Mouse (Mus musculus) c-Kit-positive CD71-negative TER-119-negative erythroid progenitor cells, embryonic 14.5 days (primary cell): Measurements from ENCODE around the gene Zic4.

Experiments used
- DNase-seq: peaks from one replicate; pipeline ENCODE4 v3.0.0-alpha.2; 2013; ENCODE audit warnings: low read depth

Gene Zic4

GRCm38 (mm10) chr9:91363814-91364126 is 1.6 kb downstream of the Zic4 start:
- DNase-seq: no peak

- no peak for DNase-seq
These were observed 2.1 kb downstream of the Zic4 start for GRCm38 (mm10) chr9:91364127-91364970.

GRCm38 (mm10) chr9:91364971-91365501 is 2.8 kb downstream of the Zic4 start:
- DNase-seq: no peak

GRCm38 (mm10) chr9:91365664-91366063 is 3.5 kb downstream of the Zic4 start, which contains the start of gene Zic1:
Zic1 (minus strand) TSS chr9:91365810.
- no peak for DNase-seq

DNA sequence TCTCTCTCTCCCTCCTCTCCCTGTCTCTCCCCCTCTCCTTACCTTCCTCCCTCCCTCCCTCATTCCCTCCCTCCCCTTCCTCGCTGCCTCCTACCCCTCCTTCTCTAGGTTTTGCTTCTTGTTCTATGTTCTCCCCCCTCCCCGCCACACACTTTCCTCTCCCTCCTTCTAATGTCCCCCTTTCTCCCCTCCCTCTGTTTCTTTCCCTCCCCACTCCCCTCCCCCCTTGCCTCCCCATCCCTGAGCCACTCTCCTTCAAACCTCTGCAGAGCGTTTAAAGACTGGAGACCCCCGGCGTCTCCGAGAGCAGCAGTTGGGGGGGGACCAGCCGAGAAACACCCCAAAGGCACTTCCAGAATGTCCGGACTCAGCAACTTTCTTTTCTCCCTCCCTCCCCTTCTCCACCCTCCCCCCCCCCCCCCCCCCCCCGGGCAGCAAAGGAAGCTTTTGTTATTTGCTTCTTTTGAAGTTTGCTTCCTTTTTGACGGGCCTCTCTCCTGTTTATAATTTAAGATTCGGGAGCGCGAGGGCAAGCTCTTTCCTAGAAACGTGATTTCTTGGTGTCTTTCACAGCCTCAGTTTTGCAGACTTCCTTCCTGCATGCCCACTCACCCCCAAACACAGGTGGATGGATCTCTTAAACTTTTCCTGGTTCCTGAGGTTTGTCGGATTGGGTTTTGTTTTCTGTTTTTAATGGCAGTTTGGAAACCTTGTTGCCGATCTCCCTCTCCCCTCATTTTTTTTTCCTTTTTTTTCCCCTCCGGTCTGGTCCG is 4.2 kb downstream of the Zic4 start:
- no peak for DNase-seq

DNA sequence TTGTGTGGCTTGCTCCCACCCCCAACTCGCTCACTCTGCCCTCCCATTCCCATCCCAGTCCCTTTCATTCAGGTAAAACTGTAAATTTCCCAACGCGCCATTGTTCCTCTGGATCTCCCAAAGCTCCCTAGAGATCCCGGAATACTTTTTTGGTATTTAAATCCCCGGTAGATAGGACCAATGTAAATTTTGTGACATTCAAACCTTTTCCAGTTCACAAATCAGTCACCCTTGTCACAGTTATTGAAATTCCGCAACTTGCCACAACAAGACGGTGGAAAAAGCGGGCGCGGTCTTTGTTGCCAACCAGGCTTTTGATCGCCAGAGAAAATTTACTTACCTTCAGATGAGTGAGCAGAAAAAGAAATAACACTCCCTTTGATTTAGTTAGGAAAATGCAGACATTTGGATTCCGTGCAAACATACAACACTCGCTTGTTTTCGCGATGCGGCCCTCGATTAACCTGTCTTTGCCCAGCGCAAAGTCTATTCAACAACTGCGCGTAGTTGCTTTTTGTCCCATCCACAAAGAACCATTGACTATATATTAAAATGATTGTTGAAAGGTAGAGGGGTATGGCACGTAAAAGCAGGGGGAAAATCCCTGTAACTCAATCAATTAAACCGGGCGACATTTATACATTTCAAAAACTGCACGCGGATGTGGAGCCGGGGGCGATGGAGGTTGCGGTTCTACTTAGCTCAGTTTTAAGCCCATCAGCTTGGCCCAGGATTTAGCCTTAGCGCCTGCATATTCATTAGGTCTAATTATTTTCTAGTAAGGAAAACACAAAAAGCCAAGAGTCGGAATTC is 5.0 kb downstream of the Zic4 start:
- no peak for DNase-seq

GRCm38 (mm10) chr9:91368150-91368549 is 5.9 kb downstream of the Zic4 start:
- DNase-seq: no peak

DNA sequence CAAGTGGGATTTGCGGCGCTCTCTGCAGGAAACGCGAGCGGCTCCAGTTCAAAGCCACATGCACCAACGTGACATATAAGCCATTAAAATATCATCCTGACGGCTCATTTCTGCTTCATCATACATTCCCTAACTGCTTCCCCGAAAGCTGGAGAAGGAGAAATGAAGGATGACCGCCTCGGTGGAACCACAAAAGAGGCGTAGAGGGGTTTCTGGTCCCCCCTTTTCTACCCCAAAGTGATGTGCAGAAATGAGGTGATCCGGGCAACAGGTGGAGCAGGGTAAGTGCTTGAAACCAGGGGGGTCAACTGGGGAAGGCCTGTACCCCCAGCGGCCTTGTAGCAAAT is 6.7 kb downstream of the Zic4 start:
- no peak for DNase-seq

DNA sequence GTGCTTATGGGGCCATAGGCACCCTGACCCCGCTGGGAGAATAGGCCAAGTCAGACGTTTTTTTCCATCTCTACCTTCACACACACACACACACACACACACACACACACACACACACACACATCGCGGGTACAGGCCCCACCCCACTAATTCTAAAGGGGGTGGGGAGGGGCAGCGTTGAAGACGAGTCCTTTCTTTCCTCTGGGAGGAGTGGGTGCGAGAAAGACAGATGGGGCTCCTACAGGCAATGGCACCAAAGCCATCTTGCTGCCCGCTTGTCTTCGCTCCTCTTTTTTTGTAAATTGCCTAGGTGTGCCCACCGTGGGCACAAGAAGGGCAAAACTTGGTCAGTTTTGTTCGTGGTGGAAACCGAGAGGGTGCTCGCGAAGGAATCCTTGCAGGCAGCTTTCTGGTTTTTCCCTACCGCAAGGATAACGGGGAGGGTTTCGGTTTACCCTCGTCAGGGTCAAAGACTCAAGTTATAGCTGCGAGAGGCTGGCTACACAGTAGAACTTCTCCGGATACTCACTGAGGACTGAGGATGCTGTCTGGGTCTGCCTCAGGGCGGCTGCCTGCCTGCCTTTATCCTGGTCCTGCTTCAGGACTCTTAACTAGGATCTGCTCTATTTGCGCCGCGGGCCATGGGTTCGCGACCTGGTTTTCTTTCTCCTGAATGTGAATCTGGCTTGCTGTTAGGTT is 7.2 kb downstream of the Zic4 start:
- DNase-seq: no peak

- no peak for DNase-seq
These were observed 8.0 kb downstream of the Zic4 start for GRCm38 (mm10) chr9:91370191-91370708.

DNA sequence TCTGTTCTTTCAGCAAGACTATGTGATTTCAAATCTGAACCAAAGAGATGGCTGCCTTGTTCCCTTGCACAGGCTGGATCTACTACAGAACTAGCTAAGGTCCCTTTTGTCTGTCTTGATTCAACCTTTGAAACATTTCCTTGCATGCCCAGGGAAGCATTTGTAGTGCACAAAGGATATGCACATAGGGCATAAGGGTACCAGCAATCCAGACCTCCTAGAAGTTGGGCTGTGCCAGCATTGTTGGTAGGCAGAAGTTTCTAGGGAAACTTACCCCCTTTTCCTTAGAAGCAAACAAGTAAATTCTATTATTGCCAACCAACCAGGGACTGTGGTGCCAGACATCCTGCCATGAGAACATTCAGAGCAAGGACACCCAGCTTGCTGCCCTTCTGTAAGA is 8.8 kb downstream of the Zic4 start:
- DNase-seq: no peak

DNA sequence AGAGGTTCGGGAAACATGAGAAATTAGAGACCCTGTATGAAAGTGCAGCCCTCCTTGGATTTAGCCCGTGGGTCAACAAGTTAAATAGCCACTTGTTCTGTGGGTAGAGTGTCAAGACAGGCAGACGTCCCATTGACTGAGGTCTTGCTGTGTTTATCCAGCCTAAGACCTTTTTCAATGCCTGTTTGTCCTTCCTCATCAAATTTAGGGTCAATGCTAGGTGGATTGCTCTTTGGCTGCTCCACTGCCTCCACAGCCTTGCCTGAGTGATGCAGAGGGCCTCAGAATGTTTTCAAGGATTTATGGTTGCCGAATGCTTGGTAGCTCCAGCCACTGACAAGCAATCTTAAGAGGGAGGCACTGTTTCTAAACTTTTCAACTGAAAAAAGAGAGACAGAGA is 9.4 kb downstream of the Zic4 start:
- DNase-seq: no peak

GRCm38 (mm10) chr9:91373811-91374575 is 11.8 kb downstream of the Zic4 start:
- DNase-seq: no peak

DNA sequence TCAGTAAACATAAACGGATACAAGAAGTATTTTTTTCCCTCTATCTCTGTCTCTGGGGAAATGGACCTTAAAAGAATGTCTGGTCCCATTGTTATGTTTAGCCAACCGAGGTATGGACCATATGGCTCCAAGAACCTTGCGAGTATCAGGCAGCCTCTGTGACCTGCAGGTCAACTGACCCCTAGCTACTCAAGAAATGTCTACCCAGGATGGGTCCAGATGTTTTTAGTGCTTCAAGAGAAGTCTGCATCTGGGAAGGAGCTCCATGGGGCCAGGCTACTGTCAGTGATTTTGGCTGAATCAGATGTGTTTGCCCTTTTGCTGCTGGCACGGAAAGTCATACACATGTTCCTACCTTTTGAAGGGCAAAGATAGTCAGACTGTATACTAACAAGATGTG is 12.5 kb downstream of the Zic4 start:
- no peak for DNase-seq

GRCm38 (mm10) chr9:91377036-91377872 is 15.0 kb downstream of the Zic4 start:
- no peak for DNase-seq

DNA sequence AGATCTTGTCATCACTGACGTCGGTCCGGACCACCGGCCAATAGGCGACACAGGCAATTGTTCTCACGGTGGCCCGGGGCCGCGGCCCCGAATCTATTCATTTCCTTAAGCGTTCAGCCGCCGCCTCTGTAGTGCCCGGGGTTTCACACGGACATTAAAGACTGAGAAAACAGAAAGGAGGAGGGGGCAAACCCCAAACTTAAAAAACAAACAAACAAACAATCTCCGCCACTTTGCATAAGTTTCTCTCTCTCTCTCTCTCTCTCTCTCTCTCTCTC is 15.6 kb downstream of the Zic4 start:
- no peak for DNase-seq

- no peak for DNase-seq
These were observed 16.4 kb downstream of the Zic4 start for GRCm38 (mm10) chr9:91378411-91379299.

DNA sequence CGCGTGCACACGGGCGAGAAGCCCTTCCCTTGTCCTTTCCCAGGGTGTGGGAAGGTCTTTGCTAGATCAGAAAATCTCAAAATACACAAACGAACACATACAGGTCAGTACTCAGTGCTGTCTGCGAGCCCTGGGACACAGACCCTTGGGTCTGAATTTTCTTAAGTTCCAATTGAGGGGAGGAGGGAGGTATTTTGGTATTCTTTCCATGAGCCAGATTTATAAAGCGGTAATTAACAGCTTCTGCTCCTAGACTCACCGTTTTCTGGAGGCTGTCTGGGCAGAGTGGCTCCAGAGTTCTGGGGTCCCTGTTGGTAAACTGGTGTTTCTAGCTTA is 17.1 kb downstream of the Zic4 start:
- no peak for DNase-seq

GRCm38 (mm10) chr9:91379781-91380457 is 17.7 kb downstream of the Zic4 start:
- no peak for DNase-seq
